Mouse (Mus musculus) bone marrow macrophage, adult 2 months (primary cell): ENCODE data around the gene Fancc.

ENCODE experiments used
- CTCF ChIP-seq: IDR thresholded peaks from 2 replicates; pipeline ENCODE4 v1.5.1; 2012; ENCODE audit warnings: low read depth, mild to moderate bottlenecking, low read length, moderate library complexity
- POLR2A ChIP-seq: IDR thresholded peaks from 2 replicates; pipeline ENCODE4 v1.6.1; 2012; ENCODE audit warnings: mild to moderate bottlenecking, low read depth, low read length, borderline replicate concordance

- TF ChIP-seq POLR2A (no peak), CTCF (no peak)
These were observed 51.7 kb downstream of the Fancc start for GRCm38 (mm10) chr13:63445419-63445818.
